Mouse (Mus musculus): ENCODE results near the gene Hrh1.
A peak's percentile ranks its signal among the peaks of the same experiment; 100 is the strongest.

Hrh1 gene

GRCm38 (mm10) chr6:114397691-114398217, at the start of gene Hrh1:
Gene Hrh1, plus strand, starts transcription at chr6:114397936.
- DNase-seq: peak in 1 of 2 experiments; percentile 2

- no peak for DNase-seq
Measured at GRCm38 (mm10) chr6:114354635-114355034, 43.1 kb upstream of the Hrh1 start.

- no peak for DNase-seq
Measured at GRCm38 (mm10) chr6:114358171-114358570, 39.6 kb upstream of the Hrh1 start.

- no peak for DNase-seq
Measured at GRCm38 (mm10) chr6:114362355-114362754, 35.4 kb upstream of the Hrh1 start.

- DNase-seq: no peak
Measured at GRCm38 (mm10) chr6:114363740-114364139, 34.0 kb upstream of the Hrh1 start.

- no peak for DNase-seq
Measured at GRCm38 (mm10) chr6:114364734-114365133, 33.0 kb upstream of the Hrh1 start.

- DNase-seq: no peak
Measured at GRCm38 (mm10) chr6:114366191-114366590, 31.5 kb upstream of the Hrh1 start.

- no peak for DNase-seq
Measured at GRCm38 (mm10) chr6:114367681-114368080, 30.1 kb upstream of the Hrh1 start.

- DNase-seq: no peak
Measured at GRCm38 (mm10) chr6:114368196-114368595, 29.5 kb upstream of the Hrh1 start.

- no peak for DNase-seq
Measured at GRCm38 (mm10) chr6:114372741-114373140, 25.0 kb upstream of the Hrh1 start.

GRCm38 (mm10) chr6:114380872-114381271, 16.9 kb upstream of the Hrh1 start:
- no peak for DNase-seq

- no peak for DNase-seq
Measured at GRCm38 (mm10) chr6:114387320-114387719, 10.4 kb upstream of the Hrh1 start.

GRCm38 (mm10) chr6:114387855-114388254, 9.9 kb upstream of the Hrh1 start:
- DNase-seq: no peak

GRCm38 (mm10) chr6:114390129-114390528, 7.6 kb upstream of the Hrh1 start:
- DNase-seq: no peak

- DNase-seq: no peak
Measured at GRCm38 (mm10) chr6:114394982-114395381, 2.8 kb upstream of the Hrh1 start.

GRCm38 (mm10) chr6:114396605-114397004, 1.1 kb upstream of the Hrh1 start:
- no peak for DNase-seq

GRCm38 (mm10) chr6:114397280-114397679, 456 bp upstream of the Hrh1 start:
- DNase-seq: no peak

GRCm38 (mm10) chr6:114398626-114399025, 890 bp downstream of the Hrh1 start:
- no peak for DNase-seq

- DNase-seq: no peak
Measured at GRCm38 (mm10) chr6:114400387-114400786, 2.7 kb downstream of the Hrh1 start.

- no peak for DNase-seq
Measured at GRCm38 (mm10) chr6:114400841-114401240, 3.1 kb downstream of the Hrh1 start.

- no peak for DNase-seq
Measured at GRCm38 (mm10) chr6:114402161-114402560, 4.4 kb downstream of the Hrh1 start.

GRCm38 (mm10) chr6:114403632-114404031, 5.9 kb downstream of the Hrh1 start:
- no peak for DNase-seq

- DNase-seq: no peak
Measured at GRCm38 (mm10) chr6:114404128-114404527, 6.4 kb downstream of the Hrh1 start.

- no peak for DNase-seq
Measured at GRCm38 (mm10) chr6:114404774-114405468, 7.2 kb downstream of the Hrh1 start.

- DNase-seq: peak in 1 of 2 experiments; percentile 2
Measured at GRCm38 (mm10) chr6:114406634-114407033, 8.9 kb downstream of the Hrh1 start.

Data from B cell, adult 2 months (primary cell).